Mouse (Mus musculus) limb, embryonic 12.5 days (tissue): ENCODE measurements around the gene Prdx2. TPM values are rescaled to one million over a fixed set of nuclear protein-coding genes. Genes with fewer than 3 reads are reported as not detected.

Experiments
- ATAC-seq: fragments of 200-750 bp; cut with Nextera tagmentation; 2 replicates; pipeline ENCODE4 v1.8.0; 2017; ENCODE audit warnings: low read depth, moderate TSS enrichment; ENCODE audit not compliant: insufficient number of reproducible peaks, insufficient read depth, low FRiP score, low TSS enrichment
- H3K27ac ChIP-seq: fragments of 300-500 bp; sonication (generic); 2 replicates; pipeline ENCODE4 v1.5.1; 2016; ENCODE audit warnings: mild to moderate bottlenecking, moderate library complexity
- H3K27me3 ChIP-seq: fragments of 300-500 bp; sonication (generic); 2 replicates; pipeline ENCODE4 v1.6.1; 2016; ENCODE audit warnings: mild to moderate bottlenecking, moderate library complexity
- H3K36me3 ChIP-seq: fragments of 300-500 bp; sonication (generic); 2 replicates; pipeline ENCODE4 v1.6.1; 2016; ENCODE audit warnings: mild to moderate bottlenecking, moderate library complexity
- H3K4me1 ChIP-seq: fragments of 300-500 bp; sonication (generic); replicated peaks from 2 replicates; pipeline ENCODE4 v1.6.1; 2016
- H3K4me2 ChIP-seq: fragments of 300-500 bp; sonication (generic); 2 replicates; pipeline ENCODE4 v1.6.1; 2016; ENCODE audit warnings: mild to moderate bottlenecking, moderate library complexity
- H3K4me3 ChIP-seq: fragments of 300-500 bp; sonication (generic); replicated peaks from 2 replicates; pipeline ENCODE4 v1.5.1; 2016; ENCODE audit warnings: mild to moderate bottlenecking
- H3K9ac ChIP-seq: fragments of 300-500 bp; sonication (generic); replicated peaks from 2 replicates; pipeline ENCODE4 v1.6.1; 2016; ENCODE audit warnings: mild to moderate bottlenecking, moderate library complexity
- H3K9me3 ChIP-seq: fragments of 300-500 bp; sonication (generic); 2 replicates; pipeline ENCODE4 v1.6.1; 2016; ENCODE audit warnings: mild to moderate bottlenecking, moderate library complexity
- WGBS: fragments of 180-500 bp; shearing (Covaris S2); methylation state at CpG from one replicate; pipeline ENCODE4 v1.1.7; 2016; 5-methylcytosine and 5-hydroxymethylcytosine counted together
- polyA plus RNA-seq: library from polyadenylated mRNA; unstranded; fragments of >200 nt; fragmentation: Nextera tagmentation; extraction: Ambion mirVana; gene quantifications from 2 replicates; pipeline ENCODE4 v1.2.1, GENCODE M21; 2016

Prdx2 gene
- polyA plus RNA-seq, 1 experiment from 2014 or later, result 1,120 TPM

DNA sequence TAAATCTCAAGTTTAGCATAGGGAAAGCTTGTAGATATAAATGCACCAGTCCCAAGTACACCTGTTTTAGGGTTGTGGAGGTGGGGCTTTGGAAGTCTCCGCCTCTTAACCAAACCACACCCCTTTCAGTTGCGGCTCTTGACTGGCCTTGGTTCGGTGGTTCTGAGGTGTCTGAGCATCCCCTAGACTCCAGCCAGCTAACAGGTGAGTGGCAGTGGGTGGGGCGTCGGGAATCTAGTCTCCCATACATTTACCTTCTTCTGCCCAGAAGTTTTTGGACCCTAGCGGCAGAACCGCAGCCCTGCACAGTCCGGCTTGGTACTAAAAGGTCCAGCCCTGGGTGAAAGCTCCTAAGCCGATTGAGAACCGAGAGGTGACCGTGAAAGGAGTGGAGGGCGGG lies 19.6 kb upstream of the Prdx2 start:
- no peak overlapping the region for H3K9ac ChIP-seq
- H3K27me3 ChIP-seq, result peaks cover 83% of the 10 kb centered on the region
- no peak for ATAC-seq
- 0 out of 2 replicates have a peak, but pooled peaks cover 3% of the 10 kb centered on the region for H3K9me3 ChIP-seq
- H3K4me1 ChIP-seq, result peaks cover 11% of the 10 kb centered on the region
- 19% methylated on average over 12 of the region's 12 CpGs for WGBS
- no peak overlapping the region for H3K27ac ChIP-seq
- no peak overlapping the region for H3K4me3 ChIP-seq
- no peak overlapping the region for H3K4me2 ChIP-seq
- no peaks in the 10 kb centered on the region for H3K36me3 ChIP-seq

DNA sequence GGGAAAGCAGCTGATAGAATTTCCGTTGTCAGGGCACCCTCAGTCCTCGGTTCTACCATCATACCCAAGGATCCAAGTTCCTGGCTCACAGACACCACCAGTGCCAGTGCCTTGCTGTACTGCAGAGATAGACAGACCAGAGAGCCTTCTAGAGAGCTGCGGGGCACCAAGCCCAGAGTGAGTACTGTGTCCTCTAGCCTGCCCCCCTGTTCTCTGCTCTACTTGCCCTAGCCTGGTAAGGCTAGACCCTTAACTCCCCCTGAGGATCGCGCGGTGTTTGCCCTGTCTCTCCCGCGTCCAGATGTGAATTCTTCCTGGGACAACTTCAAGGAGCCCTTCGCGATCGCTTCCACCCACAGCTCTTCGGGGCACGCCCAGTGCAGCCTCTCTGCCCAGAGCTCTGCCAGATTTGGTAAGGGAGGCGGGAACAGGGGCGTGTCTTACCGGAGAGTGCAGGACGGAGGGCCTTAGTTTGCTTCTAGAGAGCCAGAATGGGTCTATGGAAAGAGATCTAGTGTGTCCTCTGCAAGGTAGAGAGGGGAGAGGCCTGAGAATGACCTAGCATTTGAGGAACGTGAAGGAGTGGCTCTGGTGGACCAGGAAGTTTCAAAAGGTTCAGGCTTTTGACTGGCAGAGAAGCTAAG lies 16.7 kb upstream of the Prdx2 start:
- Histone ChIP-seq H3K27me3 (peaks cover 56% of the 10 kb centered on the region), H3K9me3 (0 out of 2 replicates have a peak, but pooled peaks cover 3% of the 10 kb centered on the region), H3K4me3 (no peak overlapping the region), H3K27ac (no peak overlapping the region), H3K4me1 (no peaks in the 10 kb centered on the region), H3K36me3 (peaks cover 13% of the 10 kb centered on the region), H3K4me2 (no peak overlapping the region), H3K9ac (no peak overlapping the region)
- 7% methylated on average over 18 of the region's 18 CpGs for WGBS
- ATAC-seq, result no peak

DNA sequence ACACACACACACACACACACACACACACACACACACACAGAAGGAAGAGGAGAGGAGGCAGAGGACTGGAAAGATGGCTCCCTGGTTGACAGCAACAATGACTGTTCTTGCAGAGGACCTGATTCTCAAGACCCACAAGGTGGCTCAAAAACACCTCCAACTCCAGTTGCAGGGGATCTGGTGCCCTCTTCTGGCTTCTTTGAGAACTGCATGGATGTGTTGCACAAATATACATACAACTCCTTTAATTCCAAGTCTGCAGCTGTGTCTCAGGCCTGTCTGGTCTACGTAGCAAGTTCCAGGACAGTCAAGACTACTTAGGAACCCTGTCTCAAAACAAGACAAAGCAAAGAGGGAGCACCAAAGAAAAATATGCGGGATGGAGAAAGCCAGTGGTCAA lies 12.6 kb upstream of the Prdx2 start:
- Histone ChIP-seq H3K27me3 (peaks cover 20% of the 10 kb centered on the region), H3K36me3 (peaks cover 48% of the 10 kb centered on the region)
- 60% methylated on average over 2 of the region's 2 CpGs for WGBS

DNA sequence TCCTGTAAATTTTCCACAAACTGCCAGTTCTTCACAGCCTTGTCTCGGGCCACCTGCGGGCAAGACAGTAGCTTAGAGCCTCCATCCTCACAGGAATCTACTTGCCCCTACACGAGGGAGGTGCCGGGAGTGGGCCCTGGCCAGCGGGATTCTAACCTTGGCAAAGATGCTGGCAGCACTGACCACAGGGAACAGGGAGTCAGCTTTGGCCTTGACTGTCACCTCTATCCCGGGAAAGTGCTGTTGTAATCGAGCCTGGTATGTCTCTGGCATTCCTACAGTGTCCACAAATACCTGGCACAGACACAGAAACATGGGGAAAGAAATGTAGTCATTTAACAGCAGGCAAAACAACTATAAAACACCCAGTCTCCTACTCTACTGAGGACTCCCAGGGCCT lies 9.6 kb upstream of the Prdx2 start:
- no peaks in the 10 kb centered on the region for H3K9me3 ChIP-seq
- no peaks in the 10 kb centered on the region; the same call in 1 of the 2 replicates for H3K27me3 ChIP-seq
- no peak overlapping the region for H3K4me2 ChIP-seq
- H3K4me3 ChIP-seq, result no peak overlapping the region
- peaks cover 61% of the 10 kb centered on the region for H3K36me3 ChIP-seq
- peaks cover under 1% of the 10 kb centered on the region; the same call in 1 of the 2 replicates for H3K4me1 ChIP-seq
- no peak overlapping the region for H3K9ac ChIP-seq
- ATAC-seq, result no peak
- 89% methylated on average over 7 of the region's 7 CpGs for WGBS
- no peak overlapping the region for H3K27ac ChIP-seq

More for the DNA sequence above, 12.6 kb upstream of the Prdx2 start:
- Histone ChIP-seq H3K27ac (no peak overlapping the region), H3K9me3 (0 out of 2 replicates have a peak, but pooled peaks cover 3% of the 10 kb centered on the region), H3K4me2 (no peak overlapping the region), H3K4me3 (no peak overlapping the region), H3K4me1 (no peaks in the 10 kb centered on the region), H3K9ac (no peak overlapping the region)
- ATAC-seq, result no peak

DNA sequence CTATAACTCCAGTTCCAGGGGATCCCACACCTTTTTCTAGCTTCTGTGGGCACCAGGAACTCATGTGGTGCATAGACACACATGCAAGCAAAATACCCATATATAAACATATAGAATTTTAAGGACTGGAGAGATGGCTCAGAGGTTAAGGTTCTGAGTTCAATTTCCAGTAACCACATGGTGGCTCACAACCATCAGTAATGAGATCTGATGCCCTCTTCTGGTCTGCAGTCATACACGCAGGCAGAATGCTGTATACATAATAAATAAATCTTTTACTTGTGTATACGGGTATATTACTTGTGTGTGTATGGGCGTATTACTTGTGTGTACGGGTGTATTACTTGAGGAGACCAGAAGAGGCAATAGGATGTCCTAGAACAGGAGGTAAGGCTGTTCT lies 5.4 kb upstream of the Prdx2 start:
- no peak for ATAC-seq
- H3K27me3 ChIP-seq, result no peaks in the 10 kb centered on the region
- no peaks in the 10 kb centered on the region for H3K9me3 ChIP-seq
- no peak overlapping the region for H3K4me2 ChIP-seq
- H3K9ac ChIP-seq, result no peak overlapping the region
- H3K36me3 ChIP-seq, result peaks cover 36% of the 10 kb centered on the region
- H3K4me1 ChIP-seq, result peaks cover 20% of the 10 kb centered on the region
- no peak overlapping the region for H3K4me3 ChIP-seq
- 90% methylated on average over 4 of the region's 4 CpGs for WGBS
- H3K27ac ChIP-seq, result no peak overlapping the region

DNA sequence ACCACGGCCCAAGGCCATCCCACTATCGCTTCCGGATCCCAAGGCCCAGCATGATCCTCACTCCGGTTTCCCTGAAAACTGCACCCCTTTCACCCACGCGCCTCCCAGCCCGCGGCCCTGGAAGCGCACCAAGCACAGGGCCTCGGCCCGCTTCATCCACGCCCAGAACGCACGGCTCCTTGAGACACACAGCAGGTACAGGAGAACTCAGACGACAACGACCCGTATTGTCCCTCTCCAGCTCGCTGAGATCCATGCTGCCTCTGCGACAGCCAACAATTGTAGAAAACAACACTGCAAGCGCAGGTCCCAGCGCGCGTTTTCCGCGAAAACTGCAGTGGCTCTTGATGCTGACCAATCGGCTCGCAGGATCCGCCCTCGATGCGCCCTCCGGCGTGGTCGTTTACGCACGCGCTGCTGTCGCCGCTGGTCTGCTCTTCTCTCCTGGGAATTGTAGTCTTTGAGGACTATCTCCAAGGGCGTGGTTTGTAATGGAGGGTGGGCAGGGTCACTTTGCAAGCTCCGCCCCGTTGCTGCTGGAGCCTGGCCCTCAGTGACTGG lies 3.6 kb upstream of the Prdx2 start:
- Histone ChIP-seq H3K27ac (peak overlapping the region; percentile 79), H3K36me3 (peaks cover 25% of the 10 kb centered on the region), H3K4me2 (peak overlapping the region; percentile 72), H3K4me1 (peaks cover 25% of the 10 kb centered on the region), H3K9ac (peak overlapping the region; percentile 66), H3K9me3 (no peaks in the 10 kb centered on the region), H3K4me3 (peak overlapping the region; percentile 66), H3K27me3 (no peaks in the 10 kb centered on the region)
- WGBS, result under 1% methylated on average over 41 of the region's 41 CpGs
- ATAC-seq, result peak; percentile 63

DNA sequence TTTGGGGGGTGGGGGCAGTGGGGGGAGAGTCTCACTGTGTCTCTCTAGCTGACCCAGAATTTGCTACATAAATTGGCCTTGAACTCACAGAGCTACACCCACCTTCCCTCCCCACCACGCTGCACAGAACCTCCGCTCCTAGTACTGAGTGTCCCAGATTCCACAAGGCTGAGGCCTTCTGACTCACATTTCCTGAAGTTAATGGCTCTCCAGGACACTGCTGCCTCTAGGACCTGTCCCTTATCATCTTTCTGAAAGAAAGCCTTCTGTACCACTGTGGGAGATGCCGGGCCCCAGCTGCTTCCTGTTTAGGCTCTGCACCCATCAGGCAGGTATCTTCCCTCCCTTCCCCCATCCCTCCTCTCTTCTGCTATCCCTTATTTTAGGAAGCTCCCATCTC lies 2.8 kb upstream of the Prdx2 start:
- Histone ChIP-seq H3K4me1 (peaks cover 31% of the 10 kb centered on the region), H3K4me2 (peak overlapping the region; percentile 72), H3K27ac (no peak overlapping the region), H3K9ac (peak overlapping the region; percentile 66; the same call in 1 of the 2 replicates), H3K36me3 (peaks cover 25% of the 10 kb centered on the region), H3K27me3 (no peaks in the 10 kb centered on the region), H3K9me3 (no peaks in the 10 kb centered on the region), H3K4me3 (peak overlapping the region; percentile 66)
- ATAC-seq, result no peak
- 58% methylated on average over 3 of the region's 3 CpGs for WGBS

DNA sequence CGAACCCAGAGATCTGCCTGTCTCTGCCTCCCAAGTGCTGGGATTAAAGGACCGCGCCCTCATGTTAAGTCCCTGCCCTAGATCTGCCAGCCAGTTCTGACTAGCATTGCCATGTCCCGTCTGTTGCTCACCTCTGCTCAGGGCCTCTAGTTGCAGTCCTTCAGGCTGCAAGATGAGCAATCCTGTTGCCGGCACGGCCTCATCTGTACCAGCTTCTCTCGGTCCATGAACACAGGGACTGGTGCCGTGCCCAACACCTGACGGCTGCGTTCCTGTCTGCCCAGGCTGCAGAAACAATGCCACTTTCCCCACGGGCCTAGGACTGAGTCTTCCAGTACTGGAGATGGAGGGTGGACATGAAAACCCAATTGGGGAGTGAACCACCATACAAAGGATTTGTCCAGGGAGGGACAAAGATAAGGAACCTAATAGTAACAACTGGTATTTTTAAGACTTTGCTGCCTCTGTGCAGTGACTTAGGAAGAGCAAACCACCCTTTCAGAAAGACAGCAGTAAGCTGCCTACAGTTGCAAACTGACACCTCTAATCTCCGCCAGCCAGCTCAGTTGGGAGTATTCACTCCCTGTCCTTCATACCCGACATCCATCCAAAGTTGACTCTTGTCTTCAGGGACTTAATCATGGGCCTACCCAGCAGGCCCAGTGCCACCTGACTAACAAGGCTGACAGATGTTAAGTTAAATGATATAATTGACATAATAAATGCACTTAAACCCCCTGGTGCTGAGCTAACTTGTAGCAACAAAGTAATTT lies 1.7 kb upstream of the Prdx2 start:
- Histone ChIP-seq H3K9me3 (no peaks in the 10 kb centered on the region), H3K4me1 (peaks cover 31% of the 10 kb centered on the region), H3K9ac (peak overlapping the region; percentile 92; the same call in 1 of the 2 replicates), H3K4me3 (no peak overlapping the region), H3K27ac (no peak overlapping the region), H3K27me3 (no peaks in the 10 kb centered on the region), H3K36me3 (peaks cover 25% of the 10 kb centered on the region), H3K4me2 (peak overlapping the region; percentile 90; the same call in 1 of the 2 replicates)
- WGBS, result 90% methylated on average over 13 of the region's 13 CpGs
- no peak for ATAC-seq

DNA sequence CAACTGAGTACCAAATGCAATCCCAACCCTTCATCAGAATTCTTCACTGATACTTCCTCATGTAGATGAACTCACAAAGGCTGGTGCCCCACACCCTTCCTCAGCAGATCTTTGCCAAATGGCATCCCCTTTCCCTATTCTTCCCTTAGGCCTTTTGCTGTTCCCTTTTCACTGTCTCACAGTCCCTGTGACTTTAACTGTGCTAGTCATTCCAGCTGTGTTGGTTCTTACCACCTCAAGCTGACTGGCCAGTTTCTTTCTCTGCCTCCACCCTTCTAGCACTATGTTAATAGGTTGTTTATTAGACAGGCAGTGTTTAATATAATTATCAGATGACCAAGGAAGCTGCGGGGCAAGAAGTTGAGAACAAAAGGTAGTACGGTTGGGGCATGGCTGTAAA lies 737 bp upstream of the Prdx2 start:
- ATAC-seq, result no peak
- Histone ChIP-seq H3K9ac (peak overlapping the region; percentile 92), H3K36me3 (peaks cover 31% of the 10 kb centered on the region), H3K9me3 (no peaks in the 10 kb centered on the region), H3K4me2 (peak overlapping the region; percentile 90), H3K4me1 (peaks cover 31% of the 10 kb centered on the region), H3K27ac (peak overlapping the region; percentile 89), H3K27me3 (no peaks in the 10 kb centered on the region), H3K4me3 (peak overlapping the region; percentile 80)
- 15% methylated on average over 2 of the region's 2 CpGs for WGBS

DNA sequence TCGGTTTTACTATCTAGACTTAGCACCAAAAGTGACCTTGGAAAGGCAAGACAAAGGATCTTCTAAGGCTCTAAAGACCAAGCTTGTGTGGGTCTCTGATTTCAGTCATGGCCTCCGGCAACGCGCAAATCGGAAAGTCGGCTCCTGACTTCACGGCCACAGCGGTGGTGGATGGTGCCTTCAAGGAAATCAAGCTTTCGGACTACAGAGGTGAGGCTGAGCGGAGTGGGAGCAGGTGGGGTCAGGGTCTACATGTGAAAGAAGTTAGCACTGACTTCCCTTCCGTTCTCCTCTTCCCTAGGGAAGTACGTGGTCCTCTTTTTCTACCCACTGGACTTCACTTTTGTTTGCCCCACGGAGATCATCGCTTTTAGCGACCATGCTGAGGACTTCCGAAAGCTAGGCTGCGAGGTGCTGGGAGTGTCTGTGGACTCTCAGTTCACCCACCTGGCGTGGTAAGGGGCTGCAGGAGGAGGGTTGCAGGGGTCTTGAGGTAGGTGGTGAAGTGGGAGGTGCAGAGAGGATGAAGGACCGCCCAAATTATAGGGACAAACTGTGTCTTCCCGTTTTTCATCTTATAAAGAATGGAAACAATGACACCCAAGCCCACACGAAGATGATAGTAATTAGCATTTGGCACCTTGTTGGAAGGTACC lies 876 bp downstream of the Prdx2 start:
- H3K9ac ChIP-seq, result peak overlapping the region; percentile 92
- WGBS, result 9% methylated on average over 21 of the region's 21 CpGs
- peaks cover 26% of the 10 kb centered on the region for H3K4me1 ChIP-seq
- H3K4me2 ChIP-seq, result peak overlapping the region; percentile 90
- no peaks in the 10 kb centered on the region for H3K9me3 ChIP-seq
- ATAC-seq, result no peak
- H3K27ac ChIP-seq, result peak overlapping the region; percentile 89
- peak overlapping the region; percentile 80 for H3K4me3 ChIP-seq
- H3K27me3 ChIP-seq, result no peaks in the 10 kb centered on the region
- peaks cover 44% of the 10 kb centered on the region for H3K36me3 ChIP-seq

DNA sequence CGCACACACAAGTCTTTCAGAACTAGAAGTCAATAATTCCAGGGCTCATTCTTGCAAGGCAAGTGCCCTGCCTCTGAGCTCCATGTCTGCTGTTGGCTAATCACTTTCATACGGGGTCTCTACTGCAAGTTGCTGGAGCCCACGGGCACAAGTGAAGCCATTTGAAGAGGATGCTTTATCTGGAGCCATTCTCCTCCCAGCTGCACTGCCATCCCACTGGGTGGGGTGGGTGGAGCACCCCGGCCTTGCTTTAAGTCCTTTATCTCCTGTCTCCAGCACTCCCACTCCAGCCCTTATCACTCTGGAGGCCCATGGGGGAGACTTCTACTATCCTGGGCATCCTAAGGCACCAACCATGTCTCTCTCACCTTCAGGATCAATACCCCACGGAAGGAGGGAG lies 1.5 kb downstream of the Prdx2 start:
- Histone ChIP-seq H3K27ac (0 out of 2 replicates have a peak overlapping the region, but pooled peaks have one; percentile 35), H3K9ac (peak overlapping the region; percentile 92), H3K4me2 (peak overlapping the region; percentile 90), H3K9me3 (no peaks in the 10 kb centered on the region), H3K36me3 (peaks cover 46% of the 10 kb centered on the region), H3K4me1 (peaks cover 31% of the 10 kb centered on the region), H3K27me3 (no peaks in the 10 kb centered on the region), H3K4me3 (peak overlapping the region; percentile 80)
- no peak for ATAC-seq
- WGBS, result 68% methylated on average over 5 of the region's 5 CpGs
